Mouse (Mus musculus) heart, postnatal 0 days (tissue): ENCODE measurements at regions not wholly inside any gene's neighbourhood (a gene's known extent, or its start where the extent isn't known, plus 50 kb on each side); places are given as distances from the start of the nearest gene placed in this dataset.

Source experiments
- CTCF ChIP-seq: IDR thresholded peaks from 2 replicates; pipeline ENCODE4 v1.5.1; 2016; ENCODE audit warnings: antibody characterized with exemption, control low read depth, low read depth
- EP300 ChIP-seq: IDR thresholded peaks from 2 replicates; pipeline ENCODE4 v1.6.1; 2016; ENCODE audit warnings: antibody characterized with exemption, low read depth

DNA sequence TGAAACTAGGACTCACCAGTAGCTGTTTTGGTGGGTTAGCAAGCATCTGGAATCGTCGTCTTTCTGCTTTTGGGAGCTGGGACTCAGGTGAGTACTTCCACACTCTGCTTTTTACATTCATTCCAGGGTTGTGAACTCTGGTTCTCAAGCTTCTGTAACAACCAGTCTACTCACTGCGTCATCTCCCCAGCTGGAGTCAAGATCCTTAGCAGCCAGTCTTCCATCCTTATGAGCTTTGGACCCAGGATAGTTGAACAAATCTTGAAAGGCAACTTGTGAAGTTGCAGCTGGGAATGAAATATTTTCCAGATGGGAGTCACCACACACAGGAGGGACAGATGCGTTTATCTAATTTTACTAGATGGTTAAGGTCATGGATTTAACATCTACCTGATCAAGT lies 223.5 kb upstream of the Klhl29 start:
- TF ChIP-seq CTCF = no peak
- no peak for TF ChIP-seq EP300
